ENCODE assay signal across 9 mouse cellular contexts in the genomic region with DNA sequence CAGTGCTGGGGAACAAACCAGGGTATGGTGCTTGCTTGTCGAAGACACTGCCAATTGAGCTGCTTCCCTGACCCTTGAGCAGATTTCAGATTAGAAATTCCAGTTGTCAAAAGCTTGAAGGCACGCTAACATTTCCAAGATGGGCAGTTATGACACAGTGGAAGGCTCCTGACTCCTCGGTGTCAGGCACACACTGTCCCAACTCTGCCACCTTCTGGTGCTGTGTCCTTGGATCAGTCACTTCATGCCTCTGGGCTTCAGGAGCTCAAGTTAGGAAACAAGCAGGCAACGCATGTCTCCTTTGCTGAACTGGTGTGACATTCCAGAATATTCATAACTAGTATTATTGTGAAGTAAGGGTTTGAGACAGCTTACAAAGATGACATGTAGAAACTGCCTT. TPM values are rescaled to one million over a fixed set of nuclear protein-coding genes. Genes with fewer than 3 reads are reported as not detected.
DNase-seq lines count a peak whose midpoint lies in the region; ATAC-seq and TF ChIP-seq lines count a peak whose summit lies in the region.
"Had no signal": no experiment of that assay in that cellular context is flagged by ENCODE, and none has a peak within 500 bp of the region (broad histone marks: within the 10 kb centered on the region; RNA-seq: fewer than 3 reads in every experiment).

No protein-coding gene starts in this region.

- no peaks in the 10 kb centered on the region for H3K36me3 ChIP-seq in limb, embryonic 14.5 days (ENCODE audit: control insufficient read depth, insufficient read depth, low read length)
- no peaks in the 10 kb centered on the region for H3K36me3 ChIP-seq in midbrain, embryonic 13.5 days
- no peaks in the 10 kb centered on the region for H3K36me3 ChIP-seq in forebrain, embryonic 15.5 days
- H3K36me3 ChIP-seq: limb, embryonic 12.5 days had no signal

- H3K27me3 ChIP-seq in limb, embryonic 14.5 days (ENCODE audit: control insufficient read depth, insufficient read depth, low read length), result no peaks in the 10 kb centered on the region
- H3K27me3 ChIP-seq in midbrain, embryonic 13.5 days, result no peaks in the 10 kb centered on the region
- H3K27me3 ChIP-seq in forebrain, embryonic 15.5 days, result no peaks in the 10 kb centered on the region
- H3K27me3 ChIP-seq: limb, embryonic 12.5 days had no signal

- no peak overlapping the region for H3K4me3 ChIP-seq in bone marrow, adult 2 months (replicated peaks; ENCODE audit: control insufficient read depth, low read depth, low read length)
- H3K4me3 ChIP-seq in limb, embryonic 14.5 days (replicated peaks; ENCODE audit: low read length), result no peak overlapping the region
- no peak overlapping the region for H3K4me3 ChIP-seq in midbrain, embryonic 13.5 days (replicated peaks)
- no peak overlapping the region for H3K4me3 ChIP-seq in forebrain, embryonic 15.5 days
- H3K4me3 ChIP-seq: limb, embryonic 12.5 days had no signal

- H3K4me2 ChIP-seq in limb, embryonic 14.5 days (replicated peaks; ENCODE audit: low read depth, low read length, severe bottlenecking), result no peak overlapping the region
- no peak overlapping the region for H3K4me2 ChIP-seq in midbrain, embryonic 13.5 days (replicated peaks)
- H3K4me2 ChIP-seq in forebrain, embryonic 15.5 days (replicated peaks), result no peak overlapping the region
- H3K4me2 ChIP-seq: limb, embryonic 12.5 days had no signal

- no peaks in the 10 kb centered on the region for H3K9me3 ChIP-seq in limb, embryonic 14.5 days (ENCODE audit: control insufficient read depth, low read length)
- no peaks in the 10 kb centered on the region for H3K9me3 ChIP-seq in midbrain, embryonic 13.5 days
- H3K9me3 ChIP-seq in forebrain, embryonic 15.5 days, result no peaks in the 10 kb centered on the region
- H3K9me3 ChIP-seq: limb, embryonic 12.5 days had no signal

- H3K9ac ChIP-seq in limb, embryonic 14.5 days (ENCODE audit: low read depth, low read length, severe bottlenecking), result no peak overlapping the region
- H3K9ac ChIP-seq in midbrain, embryonic 13.5 days (replicated peaks), result no peak overlapping the region
- no peak overlapping the region for H3K9ac ChIP-seq in forebrain, embryonic 15.5 days (replicated peaks)
- H3K9ac ChIP-seq: limb, embryonic 12.5 days had no signal

- H3K27ac ChIP-seq in bone marrow, adult 2 months (ENCODE audit: control insufficient read depth, insufficient read depth, low read depth, low read length, poor library complexity), result no peak overlapping the region
- no peak overlapping the region for H3K27ac ChIP-seq in limb, embryonic 14.5 days (replicated peaks; ENCODE audit: low read depth, low read length)
- H3K27ac ChIP-seq in midbrain, embryonic 13.5 days, result no peak overlapping the region
- no peak overlapping the region for H3K27ac ChIP-seq in forebrain, embryonic 15.5 days (replicated peaks)
- H3K27ac ChIP-seq: limb, embryonic 12.5 days had no signal

- DNase-seq in embryo, embryonic 10 days (ENCODE audit: low spot score), result peak; percentile 55
- DNase-seq in embryo, embryonic 9.5 days (ENCODE audit: extremely low spot score), result no peak
- DNase-seq in 3T3-L1 (ENCODE audit: low read depth, low spot score), result peak; percentile 74
- DNase-seq in limb, embryonic 14.5 days (ENCODE audit: low spot score), result peak; percentile 26
- DNase-seq in T-cell, adult 2 months (ENCODE audit: low spot score), result no peak

- WGBS in bone marrow, adult 2 months, result 44% methylated on average over 4 of the region's 4 CpGs
- WGBS in limb, embryonic 14.5 days, result 47% methylated on average over 4 of the region's 4 CpGs
- WGBS in midbrain, embryonic 13.5 days, result 74% methylated on average over 4 of the region's 4 CpGs
- WGBS in forebrain, embryonic 15.5 days, result 70% methylated on average over 4 of the region's 4 CpGs

- ATAC-seq in limb, embryonic 14.5 days (ENCODE audit: low FRiP score, low read depth), result no peak
- ATAC-seq in midbrain, embryonic 13.5 days, result no peak
- no peak for ATAC-seq in forebrain, embryonic 15.5 days (replicated peaks)

- TF ChIP-seq CTCF in bone marrow, adult 2 months (IDR thresholded peaks at IDR 0.05; ENCODE audit: control insufficient read depth, insufficient read depth, low read length), result peak; percentile 72

- TF ChIP-seq POLR2A in bone marrow, adult 2 months (IDR thresholded peaks at IDR 0.05; ENCODE audit: borderline replicate concordance, control insufficient read depth, low read depth, low read length), result no peak
- no peak for TF ChIP-seq POLR2A in limb, embryonic 14.5 days (IDR thresholded peaks at IDR 0.05; ENCODE audit: borderline replicate concordance, extremely low read depth, insufficient read depth, insufficient read length)

- no peaks in the 10 kb centered on the region for H3K4me1 ChIP-seq in bone marrow, adult 2 months (ENCODE audit: control insufficient read depth, insufficient read depth, low read length)
- peaks cover 17% of the 10 kb centered on the region for H3K4me1 ChIP-seq in limb, embryonic 14.5 days (ENCODE audit: control insufficient read depth, insufficient read depth, low read length)
- H3K4me1 ChIP-seq in midbrain, embryonic 13.5 days (replicated peaks), result peaks cover 11% of the 10 kb centered on the region
- peaks cover 10% of the 10 kb centered on the region; the same call in 1 of the 2 replicates for H3K4me1 ChIP-seq in forebrain, embryonic 15.5 days

RNA-seq across cellular contexts. Expression of a gene that starts 39.7 kb away (rescaled TPM):
- polyA plus RNA-seq in bone marrow, adult 2 months (2011; ENCODE audit: insufficient read depth, insufficient read length, low replicate concordance, missing spikeins), result 67.6 and 132 TPM in 2 replicates
- polyA plus RNA-seq in limb, embryonic 14.5 days (2012; rRNA removed), result 619 and 677 TPM in 2 replicates
- polyA plus RNA-seq in limb, embryonic 14.5 days (2014; fragmentation: Nextera tagmentation; extraction: Ambion mirVana), result 358 and 364 TPM in 2 replicates
- polyA plus RNA-seq in midbrain, embryonic 13.5 days (2015; fragmentation: Nextera tagmentation; extraction: Ambion mirVana), result 207 and 221 TPM in 2 replicates
- polyA plus RNA-seq in forebrain, embryonic 15.5 days (2015; fragmentation: Nextera tagmentation; extraction: Ambion mirVana), result 258 and 292 TPM in 2 replicates

Comparison
In these comparisons a context has a peak if more than half of its experiments do, and no peak if none do; other contexts are left out.
1. DNase-seq: peak in embryo, embryonic 10 days (single experiment), 3T3-L1 (single experiment) and limb, embryonic 14.5 days (single experiment); none in embryo, embryonic 9.5 days (single experiment) and T-cell, adult 2 months (single experiment).